Mouse (Mus musculus) neutrophil, adult 65 days (primary cell): ENCODE results near the gene Pex5l. TPM values are rescaled to one million over a fixed set of nuclear protein-coding genes. Genes with fewer than 3 reads are reported as not detected.

Experiments used
- total RNA-seq: library from RNA; stranded (reverse); gene quantifications from 2 replicates; pipeline ENCODE4 v1.2.4, GENCODE M21; 2023

Pex5l gene
- total RNA-seq, result not detected in 2 replicates

DNA sequence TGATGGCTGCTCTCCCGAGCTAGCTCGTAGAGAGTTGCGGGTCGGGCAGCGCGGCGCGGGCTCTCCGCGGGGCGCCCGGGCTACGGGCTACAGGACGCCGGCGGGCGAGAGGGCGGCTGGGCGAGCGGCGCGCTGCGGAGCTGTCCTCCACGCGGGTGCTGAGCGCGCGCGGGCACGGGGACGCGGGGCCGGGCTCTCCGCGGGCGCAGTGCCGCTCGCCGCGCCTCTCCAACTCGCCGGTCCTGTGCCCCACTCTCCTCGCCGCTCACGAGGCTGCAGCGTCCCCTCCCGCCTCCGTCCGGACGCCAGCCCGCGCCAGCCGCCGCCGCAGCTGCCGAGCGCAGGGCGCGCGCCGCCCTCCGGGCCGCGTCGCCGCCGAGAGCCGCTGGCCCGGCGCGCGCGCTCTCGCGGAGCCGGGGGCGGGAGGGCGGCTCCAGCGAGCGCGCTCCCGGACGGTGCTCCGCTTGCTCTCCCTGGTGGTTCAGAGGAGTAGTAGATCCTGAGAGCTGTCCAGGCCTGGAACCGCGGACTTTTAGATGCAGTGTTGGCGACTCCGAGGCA is at the start of gene Pex5l:
Gene Pex5l (minus strand): TSS at position 347 of the 561 bp plus-strand sequence.

